Mouse (Mus musculus): ENCODE data around the gene Rnf19b. TPM values are rescaled to one million over a fixed set of nuclear protein-coding genes. Genes with fewer than 3 reads are reported as not detected.

Rnf19b gene
- polyA plus RNA-seq, 1 experiment from 2014 or later = 9.1 TPM

- Histone ChIP-seq H3K4me1 (no peaks in the 10 kb centered on the region), H3K4me3 (no peak overlapping the region), H3K27me3 (ENCODE audit: low read depth, poor library complexity, severe bottlenecking) (no peaks in the 10 kb centered on the region), H3K36me3 (no peaks in the 10 kb centered on the region), H3K27ac (no peak overlapping the region), H3K9me3 (replicated peaks) (no peaks in the 10 kb centered on the region)
- no peak for DNase-seq (ENCODE audit: low spot score)
Measured at GRCm38 (mm10) chr4:129065688-129066236, 7.7 kb downstream of the Rnf19b start.

DNA sequence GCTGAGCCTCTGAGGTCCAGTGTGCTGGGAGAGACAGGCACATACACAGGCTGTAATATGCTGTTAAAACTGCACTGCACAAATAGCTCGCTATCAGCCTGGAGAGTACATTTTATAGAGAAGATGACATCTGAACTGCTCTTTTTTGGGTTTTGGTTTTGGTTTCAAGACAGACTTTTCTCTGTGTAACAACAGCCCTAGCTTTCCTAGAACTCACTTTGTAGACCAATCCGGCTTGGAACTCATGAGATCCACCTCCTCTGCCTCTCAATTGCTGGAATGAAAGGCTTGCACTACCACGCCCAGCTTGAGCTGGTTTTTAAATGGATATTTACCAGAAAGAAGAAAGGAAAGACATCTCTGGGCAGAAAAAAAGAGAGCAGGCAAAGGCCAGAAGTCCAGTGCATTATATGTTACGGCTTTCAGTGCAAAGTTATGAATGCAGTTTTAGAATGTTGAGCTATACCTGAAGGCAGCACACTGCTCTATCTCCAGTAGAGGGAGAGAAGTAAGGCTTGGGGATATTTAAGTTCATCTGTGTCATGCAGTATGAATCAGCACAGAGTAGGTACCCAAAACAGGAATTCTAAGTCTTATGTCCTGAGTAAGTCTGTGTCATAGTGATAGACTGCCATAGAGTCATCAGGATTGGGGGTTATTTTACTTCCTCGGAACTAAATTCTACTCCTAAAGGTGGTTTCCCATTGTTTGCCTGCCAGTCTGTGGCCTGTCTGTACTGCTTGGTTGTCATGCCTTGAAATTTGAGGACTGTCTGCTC, 9.8 kb downstream of the Rnf19b start:
- no peak overlapping the region for H3K4me3 ChIP-seq
- H3K27ac ChIP-seq = no peak overlapping the region
- no peaks in the 10 kb centered on the region for H3K27me3 ChIP-seq (ENCODE audit: low read depth, poor library complexity, severe bottlenecking)
- no peaks in the 10 kb centered on the region for H3K36me3 ChIP-seq
- DNase-seq (ENCODE audit: low spot score) = no peak
- H3K9me3 ChIP-seq (replicated peaks) = no peaks in the 10 kb centered on the region
- no peaks in the 10 kb centered on the region for H3K4me1 ChIP-seq
- 90% methylated on average over 5 of the region's 5 CpGs for WGBS

GRCm38 (mm10) chr4:129068848-129069247, 10.8 kb downstream of the Rnf19b start:
- Histone ChIP-seq H3K27me3 (ENCODE audit: low read depth, poor library complexity, severe bottlenecking) (no peaks in the 10 kb centered on the region), H3K27ac (no peak overlapping the region), H3K9me3 (replicated peaks) (no peaks in the 10 kb centered on the region), H3K36me3 (peaks cover 6% of the 10 kb centered on the region), H3K4me1 (no peaks in the 10 kb centered on the region), H3K4me3 (no peak overlapping the region)
- DNase-seq (ENCODE audit: low spot score) = no peak
- 96% methylated on average over 4 of the region's 4 CpGs for WGBS

- Histone ChIP-seq H3K4me1 (no peaks in the 10 kb centered on the region), H3K27me3 (ENCODE audit: low read depth, poor library complexity, severe bottlenecking) (no peaks in the 10 kb centered on the region), H3K27ac (no peak overlapping the region), H3K9me3 (replicated peaks) (no peaks in the 10 kb centered on the region), H3K4me3 (no peak overlapping the region), H3K36me3 (peaks cover 86% of the 10 kb centered on the region)
- no peak for DNase-seq (ENCODE audit: low spot score)
- WGBS = 97% methylated on average over 9 of the region's 9 CpGs
Measured at GRCm38 (mm10) chr4:129079126-129079525, 21.1 kb downstream of the Rnf19b start.

- Histone ChIP-seq H3K36me3 (peaks cover 82% of the 10 kb centered on the region), H3K27me3 (ENCODE audit: low read depth, poor library complexity, severe bottlenecking) (no peaks in the 10 kb centered on the region), H3K4me3 (no peak overlapping the region), H3K9me3 (replicated peaks) (no peaks in the 10 kb centered on the region), H3K4me1 (no peaks in the 10 kb centered on the region), H3K27ac (no peak overlapping the region)
- no peak for DNase-seq (ENCODE audit: low spot score)
- WGBS = 88% methylated on average over 7 of the region's 7 CpGs
Measured at GRCm38 (mm10) chr4:129081041-129081440, 23.0 kb downstream of the Rnf19b start.

DNA sequence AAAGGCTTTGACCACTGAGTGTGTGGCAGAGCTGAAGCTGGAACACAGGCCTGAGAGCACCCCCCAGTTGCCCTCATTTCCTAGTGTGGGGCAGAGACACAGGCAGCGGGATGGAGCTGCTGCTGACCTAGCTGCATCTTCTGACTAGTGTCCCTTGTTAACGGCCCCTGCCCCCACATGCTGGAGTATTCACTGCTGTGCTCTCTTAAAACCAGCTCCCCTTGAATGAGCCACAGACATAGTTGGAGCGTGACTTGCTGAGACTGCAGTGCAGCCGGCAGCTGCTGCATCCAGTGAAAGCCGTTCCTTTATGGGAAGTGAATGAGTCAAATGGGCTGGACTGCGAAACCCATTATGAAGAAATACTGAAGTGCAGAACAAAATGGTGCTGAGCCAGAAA, 23.4 kb downstream of the Rnf19b start:
- DNase-seq (ENCODE audit: low spot score) = no peak
- 86% methylated on average over 6 of the region's 6 CpGs for WGBS
- no peaks in the 10 kb centered on the region for H3K4me1 ChIP-seq
- H3K27me3 ChIP-seq (ENCODE audit: low read depth, poor library complexity, severe bottlenecking) = no peaks in the 10 kb centered on the region
- peaks cover 77% of the 10 kb centered on the region for H3K36me3 ChIP-seq
- H3K27ac ChIP-seq = no peak overlapping the region
- no peaks in the 10 kb centered on the region for H3K9me3 ChIP-seq (replicated peaks)
- H3K4me3 ChIP-seq = no peak overlapping the region

- H3K9me3 ChIP-seq (replicated peaks) = no peaks in the 10 kb centered on the region
- no peaks in the 10 kb centered on the region for H3K27me3 ChIP-seq (ENCODE audit: low read depth, poor library complexity, severe bottlenecking)
- no peak overlapping the region for H3K27ac ChIP-seq
- DNase-seq (ENCODE audit: low spot score) = no peak
- no peak overlapping the region for H3K4me3 ChIP-seq
- H3K4me1 ChIP-seq = no peaks in the 10 kb centered on the region
- 78% methylated on average over 3 of the region's 3 CpGs for WGBS
- H3K36me3 ChIP-seq = peaks cover 73% of the 10 kb centered on the region
Measured at GRCm38 (mm10) chr4:129081939-129082338, 23.9 kb downstream of the Rnf19b start.

DNA sequence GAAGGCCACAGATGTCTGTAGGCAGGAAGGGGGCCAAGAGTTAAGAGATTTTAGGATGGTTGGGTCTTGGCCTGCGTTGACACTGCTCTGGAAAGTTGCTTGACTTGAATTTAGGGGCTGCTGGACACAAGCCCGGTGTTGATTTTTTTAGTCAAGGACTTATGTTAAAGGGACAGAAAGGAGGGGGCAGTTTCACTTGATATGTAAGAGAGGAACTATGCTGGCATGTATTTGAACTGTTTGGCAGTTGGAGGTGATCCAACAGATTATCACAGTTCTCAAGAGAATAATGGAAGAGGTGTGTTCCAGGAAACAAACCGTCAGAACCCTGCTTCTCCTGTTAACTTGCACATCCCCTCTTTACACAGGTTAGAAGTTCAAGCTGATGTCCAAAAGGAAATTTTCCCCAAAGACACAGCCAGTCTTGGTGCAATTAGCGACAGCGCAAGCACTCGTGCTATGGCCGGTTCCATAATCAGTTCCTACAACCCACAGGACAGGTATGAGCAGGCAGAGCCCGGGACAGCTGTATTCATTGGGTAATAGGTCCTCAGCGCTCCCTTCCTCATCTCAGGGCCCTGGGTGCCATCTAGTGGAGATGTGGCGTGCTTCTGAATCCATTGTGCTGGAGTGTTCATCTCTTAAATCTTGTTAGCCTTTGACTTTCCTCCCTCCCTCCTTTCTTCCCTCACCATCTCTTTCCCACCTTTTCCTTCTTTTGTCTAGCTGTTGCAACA, 24.5 kb downstream of the Rnf19b start:
- Histone ChIP-seq H3K27ac (no peak overlapping the region), H3K36me3 (peaks cover 67% of the 10 kb centered on the region), H3K27me3 (ENCODE audit: low read depth, poor library complexity, severe bottlenecking) (no peaks in the 10 kb centered on the region), H3K4me1 (no peaks in the 10 kb centered on the region), H3K4me3 (no peak overlapping the region), H3K9me3 (replicated peaks) (no peaks in the 10 kb centered on the region)
- WGBS = 51% methylated on average over 10 of the region's 10 CpGs
- peak; percentile 68 for DNase-seq (ENCODE audit: low spot score)

DNA sequence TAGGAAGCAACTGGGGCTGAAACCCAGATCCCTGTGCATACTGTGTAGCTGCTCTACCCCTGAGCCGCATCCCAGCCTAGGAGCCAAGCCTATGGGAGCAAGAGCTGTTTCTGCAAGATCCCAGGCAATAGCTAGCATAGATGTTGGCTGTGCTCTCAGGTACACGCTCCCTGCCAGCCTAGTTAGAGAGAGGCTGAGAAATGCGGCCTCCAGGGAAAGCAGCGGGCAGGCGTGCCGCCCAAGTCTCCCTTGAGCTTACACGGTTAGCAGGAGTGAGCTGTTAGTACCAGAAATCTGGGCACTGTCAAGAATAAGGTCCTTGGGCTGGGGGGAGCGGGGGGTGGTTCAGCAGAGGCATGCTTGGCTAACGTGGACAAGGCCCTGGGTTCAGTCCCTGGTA, 26.8 kb downstream of the Rnf19b start:
- Histone ChIP-seq H3K27ac (no peak overlapping the region), H3K4me1 (no peaks in the 10 kb centered on the region), H3K36me3 (peaks cover 43% of the 10 kb centered on the region), H3K27me3 (ENCODE audit: low read depth, poor library complexity, severe bottlenecking) (no peaks in the 10 kb centered on the region), H3K4me3 (no peak overlapping the region), H3K9me3 (replicated peaks) (no peaks in the 10 kb centered on the region)
- no peak for DNase-seq (ENCODE audit: low spot score)
- 95% methylated on average over 9 of the region's 9 CpGs for WGBS

GRCm38 (mm10) chr4:129086078-129086477, 28.0 kb downstream of the Rnf19b start:
- no peak overlapping the region for H3K4me3 ChIP-seq
- H3K36me3 ChIP-seq = peaks cover 31% of the 10 kb centered on the region
- H3K9me3 ChIP-seq (replicated peaks) = no peaks in the 10 kb centered on the region
- no peaks in the 10 kb centered on the region for H3K4me1 ChIP-seq
- WGBS = 30% methylated on average over 8 of the region's 8 CpGs
- H3K27ac ChIP-seq = no peak overlapping the region
- H3K27me3 ChIP-seq (ENCODE audit: low read depth, poor library complexity, severe bottlenecking) = no peaks in the 10 kb centered on the region
- peak; percentile 77 for DNase-seq (ENCODE audit: low spot score)

GRCm38 (mm10) chr4:129087850-129088249, 29.8 kb downstream of the Rnf19b start:
- Histone ChIP-seq H3K27ac (no peak overlapping the region), H3K36me3 (peaks cover 22% of the 10 kb centered on the region), H3K4me3 (no peak overlapping the region), H3K9me3 (replicated peaks) (no peaks in the 10 kb centered on the region), H3K27me3 (ENCODE audit: low read depth, poor library complexity, severe bottlenecking) (no peaks in the 10 kb centered on the region), H3K4me1 (no peaks in the 10 kb centered on the region)
- no peak for DNase-seq (ENCODE audit: low spot score)
- 52% methylated on average over 5 of the region's 5 CpGs for WGBS

GRCm38 (mm10) chr4:129095276-129095675, 37.2 kb downstream of the Rnf19b start:
- Histone ChIP-seq H3K4me1 (no peaks in the 10 kb centered on the region), H3K4me3 (no peak overlapping the region), H3K27ac (no peak overlapping the region), H3K27me3 (ENCODE audit: low read depth, poor library complexity, severe bottlenecking) (peaks cover 18% of the 10 kb centered on the region), H3K9me3 (replicated peaks) (no peaks in the 10 kb centered on the region), H3K36me3 (no peaks in the 10 kb centered on the region)
- 30% methylated on average over 15 of the region's 15 CpGs for WGBS
- DNase-seq (ENCODE audit: low spot score) = no peak

- no peaks in the 10 kb centered on the region for H3K9me3 ChIP-seq (replicated peaks)
- no peaks in the 10 kb centered on the region for H3K4me1 ChIP-seq
- no peak overlapping the region for H3K27ac ChIP-seq
- peaks cover 18% of the 10 kb centered on the region for H3K27me3 ChIP-seq (ENCODE audit: low read depth, poor library complexity, severe bottlenecking)
- H3K4me3 ChIP-seq = no peak overlapping the region
- 83% methylated on average over 7 of the region's 7 CpGs for WGBS
- no peak for DNase-seq (ENCODE audit: low spot score)
- no peaks in the 10 kb centered on the region for H3K36me3 ChIP-seq
Measured at GRCm38 (mm10) chr4:129097006-129097405, 38.9 kb downstream of the Rnf19b start.
